Mouse (Mus musculus): ENCODE results near the gene H2-M3. TPM values are rescaled to one million over a fixed set of nuclear protein-coding genes. Genes with fewer than 3 reads are reported as not detected.

H2-M3 gene
- polyA plus RNA-seq, 1 experiment from 2014 or later, result 1.7 TPM

DNA sequence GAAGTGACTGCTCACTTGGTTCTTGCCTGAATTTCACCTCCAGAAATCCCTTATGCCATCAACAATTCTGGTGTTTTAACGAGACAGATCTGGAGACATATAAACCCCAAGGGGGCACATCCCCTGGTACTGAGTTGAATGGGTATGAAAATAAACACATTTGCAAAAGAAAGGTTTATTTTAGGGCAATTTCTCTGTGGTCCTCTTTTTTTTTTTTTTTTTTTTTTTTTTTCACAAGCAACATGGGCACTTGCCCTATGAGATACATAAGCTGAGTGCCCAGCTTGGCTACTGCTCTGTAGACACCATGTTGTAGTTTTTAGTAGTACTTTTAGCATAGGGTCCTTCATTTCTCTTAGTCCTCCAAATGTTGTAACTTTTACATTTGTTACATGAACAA, 13.3 kb downstream of the H2-M3 start, which contains the start of gene Olfr99:
Gene Olfr99, minus strand, starts transcription at position 101 of the 400 bp plus-strand sequence.
- 66% methylated on average over 1 of the region's 1 CpGs for WGBS

DNA sequence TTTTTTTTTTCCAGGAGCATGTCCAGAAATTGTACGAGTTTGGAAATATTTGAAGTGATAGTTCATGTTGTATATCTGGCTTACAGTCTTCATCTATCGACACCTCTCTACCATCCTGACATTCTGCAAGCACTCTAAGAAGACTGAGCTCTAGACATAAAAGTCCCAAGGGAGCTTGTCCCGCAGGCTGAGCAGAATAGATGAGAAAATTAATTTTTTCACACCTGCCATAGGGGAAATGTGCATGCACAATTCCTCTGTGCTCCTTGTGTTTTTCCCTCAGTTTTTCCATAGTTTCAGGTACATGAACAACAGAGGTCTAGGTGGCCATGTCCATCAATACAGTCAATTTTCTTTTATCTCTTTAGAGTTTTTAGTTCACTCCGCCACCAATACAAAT, 34.2 kb downstream of the H2-M3 start, which contains the start of gene Olfr101:
Gene Olfr101, minus strand, starts transcription at position 101 of the 400 bp plus-strand sequence.
- Histone ChIP-seq H3K36me3 (no peaks in the 10 kb centered on the region), H3K4me2 (replicated peaks) (no peak within 1 kb of the TSS), H3K4me3 (replicated peaks) (no peak within 1 kb of the TSS), H3K27ac (replicated peaks) (no peak within 1 kb of the TSS), H3K9me3 (replicated peaks) (no peaks in the 10 kb centered on the region), H3K4me1 (no peaks in the 10 kb centered on the region), H3K27me3 (no peaks in the 10 kb centered on the region), H3K9ac (no peak within 1 kb of the TSS)
- no peak for ATAC-seq (ENCODE audit: insufficient number of reproducible peaks, low FRiP score, low TSS enrichment, low read depth)
- 77% methylated on average over 4 of the region's 4 CpGs for WGBS

More for the DNA sequence above, 13.3 kb downstream of the H2-M3 start, which contains the start of gene Olfr99:
- H3K27me3 ChIP-seq, result no peaks in the 10 kb centered on the region
- H3K36me3 ChIP-seq, result no peaks in the 10 kb centered on the region
- no peak within 1 kb of the TSS for H3K4me2 ChIP-seq (replicated peaks)
- no peak for ATAC-seq (ENCODE audit: insufficient number of reproducible peaks, low FRiP score, low TSS enrichment, low read depth)
- no peak within 1 kb of the TSS for H3K27ac ChIP-seq (replicated peaks)
- H3K4me1 ChIP-seq, result no peaks in the 10 kb centered on the region
- no peak within 1 kb of the TSS for H3K9ac ChIP-seq
- no peak within 1 kb of the TSS for H3K4me3 ChIP-seq (replicated peaks)
- H3K9me3 ChIP-seq (replicated peaks), result no peaks in the 10 kb centered on the region

DNA sequence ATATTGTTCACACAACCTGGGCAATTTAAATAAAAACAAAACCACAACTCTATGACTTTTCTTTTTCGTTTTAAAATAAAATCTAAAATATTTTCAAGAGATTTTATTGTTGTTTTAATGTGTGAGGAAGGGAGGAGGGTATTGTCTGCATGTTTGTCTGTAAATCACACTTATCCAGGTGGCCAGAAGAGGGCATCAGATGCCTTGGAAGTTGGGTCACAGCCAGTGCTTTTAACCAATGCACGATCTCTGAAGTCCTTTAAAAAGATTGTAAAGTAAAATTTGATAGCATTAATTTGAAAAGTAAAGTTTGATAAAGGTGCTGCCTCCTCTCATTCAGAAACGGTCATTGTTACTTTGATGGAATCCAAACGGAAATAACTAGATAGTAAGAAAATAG, 38.5 kb downstream of the H2-M3 start:
- Histone ChIP-seq H3K4me1 (no peaks in the 10 kb centered on the region), H3K9me3 (replicated peaks) (no peaks in the 10 kb centered on the region), H3K9ac (no peak overlapping the region), H3K27me3 (no peaks in the 10 kb centered on the region), H3K27ac (replicated peaks) (no peak overlapping the region), H3K4me2 (replicated peaks) (no peak overlapping the region), H3K36me3 (no peaks in the 10 kb centered on the region), H3K4me3 (replicated peaks) (no peak overlapping the region)
- ATAC-seq (ENCODE audit: insufficient number of reproducible peaks, low FRiP score, low TSS enrichment, low read depth), result no peak
- WGBS, result 43% methylated on average over 4 of the region's 4 CpGs

DNA sequence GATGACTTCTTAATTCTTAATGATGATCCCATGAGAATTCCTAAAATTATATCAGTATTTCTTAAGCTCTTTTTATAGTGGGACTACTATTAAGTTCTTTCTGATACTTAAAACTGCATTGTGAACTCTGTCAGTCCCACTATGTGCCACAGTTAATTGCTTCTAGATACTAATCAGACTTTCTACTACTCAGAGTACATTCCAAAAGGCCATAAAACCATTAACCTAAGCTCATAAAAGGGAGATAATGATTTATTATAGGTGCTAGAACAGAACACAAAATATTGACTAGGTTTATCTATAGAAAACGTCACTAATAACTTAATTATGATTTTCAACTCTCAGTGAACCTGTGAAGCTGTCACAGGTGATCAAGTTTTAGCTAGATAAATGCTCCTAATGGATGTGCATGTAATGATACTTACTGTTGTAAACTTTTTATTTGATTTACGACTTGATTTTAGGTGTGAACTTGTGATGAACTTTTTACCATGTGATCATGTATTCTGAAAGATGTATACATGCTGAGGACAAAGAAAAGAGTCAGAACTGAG, 40.2 kb downstream of the H2-M3 start:
- Histone ChIP-seq H3K27me3 (no peaks in the 10 kb centered on the region), H3K9ac (no peak overlapping the region), H3K27ac (replicated peaks) (no peak overlapping the region), H3K36me3 (no peaks in the 10 kb centered on the region), H3K4me3 (replicated peaks) (no peak overlapping the region), H3K4me1 (no peaks in the 10 kb centered on the region), H3K9me3 (replicated peaks) (no peaks in the 10 kb centered on the region), H3K4me2 (replicated peaks) (no peak overlapping the region)
- ATAC-seq (ENCODE audit: insufficient number of reproducible peaks, low FRiP score, low TSS enrichment, low read depth), result no peak
- 45% methylated on average over 2 of the region's 2 CpGs for WGBS

DNA sequence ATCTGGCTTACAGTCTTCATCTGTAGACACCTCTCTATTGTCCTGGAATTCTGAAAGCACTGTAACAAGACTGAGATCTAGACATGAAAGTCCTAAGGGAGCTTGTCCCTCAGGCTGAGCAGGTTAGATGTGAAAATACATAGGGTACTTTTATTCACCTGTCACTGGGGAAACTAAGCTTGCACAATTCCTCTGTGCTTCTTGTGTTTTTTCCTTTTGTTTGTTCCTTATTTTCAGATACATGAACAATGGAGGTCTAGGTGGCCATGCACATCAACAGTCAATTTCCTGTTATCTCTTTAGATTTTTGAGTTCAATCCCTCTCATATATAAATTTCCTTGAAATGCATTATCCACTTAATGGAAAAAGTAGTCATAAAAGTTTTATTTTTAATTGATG, 46.9 kb downstream of the H2-M3 start, which contains the start of gene Olfr102:
Gene Olfr102, minus strand, starts transcription at position 101 of the 400 bp plus-strand sequence.
- no peak within 1 kb of the TSS for H3K27ac ChIP-seq (replicated peaks)
- ATAC-seq (ENCODE audit: insufficient number of reproducible peaks, low FRiP score, low TSS enrichment, low read depth), result no peak
- no peaks in the 10 kb centered on the region for H3K36me3 ChIP-seq
- H3K4me1 ChIP-seq, result no peaks in the 10 kb centered on the region
- no peaks in the 10 kb centered on the region for H3K9me3 ChIP-seq (replicated peaks)
- H3K4me2 ChIP-seq (replicated peaks), result no peak within 1 kb of the TSS
- H3K27me3 ChIP-seq, result no peaks in the 10 kb centered on the region
- H3K9ac ChIP-seq, result no peak within 1 kb of the TSS
- H3K4me3 ChIP-seq (replicated peaks), result no peak within 1 kb of the TSS

Other genes starting within 250 kb of the H2-M3 start
- 0.09 TPM in 1 of 2 replicates, not detected in the other for gene Mog, start 246.8 kb upstream of the H2-M3 start, polyA plus RNA-seq (2015; fragmentation: Nextera tagmentation; extraction: Ambion mirVana)
- 11.5 and 15.0 TPM in 2 replicates for gene Gabbr1, start 224.3 kb upstream of the H2-M3 start, polyA plus RNA-seq (2015; fragmentation: Nextera tagmentation; extraction: Ambion mirVana)
- 0.07 TPM in 1 of 2 replicates, not detected in the other for gene Olfr90, start 181.7 kb upstream of the H2-M3 start, polyA plus RNA-seq (2015; fragmentation: Nextera tagmentation; extraction: Ambion mirVana)
- gene Olfr91, start 171.9 kb upstream of the H2-M3 start, polyA plus RNA-seq (2015; fragmentation: Nextera tagmentation; extraction: Ambion mirVana), result not detected in 2 replicates
- not detected in 2 replicates for gene Olfr92, start 150.1 kb upstream of the H2-M3 start, polyA plus RNA-seq (2015; fragmentation: Nextera tagmentation; extraction: Ambion mirVana)
- 0.05 TPM in 1 of 2 replicates, not detected in the other for gene Olfr93, start 108.7 kb upstream of the H2-M3 start, polyA plus RNA-seq (2015; fragmentation: Nextera tagmentation; extraction: Ambion mirVana)
- gene Ubd, start 76.3 kb upstream of the H2-M3 start, polyA plus RNA-seq (2015; fragmentation: Nextera tagmentation; extraction: Ambion mirVana), result 0.18 TPM in 1 of 2 replicates, not detected in the other
- 0.12 TPM in 1 of 2 replicates, not detected in the other for gene Olfr94, start 69.2 kb upstream of the H2-M3 start, polyA plus RNA-seq (2015; fragmentation: Nextera tagmentation; extraction: Ambion mirVana)
- not detected in 2 replicates for gene Olfr95, start 57.1 kb upstream of the H2-M3 start, polyA plus RNA-seq (2015; fragmentation: Nextera tagmentation; extraction: Ambion mirVana)
- gene Olfr96, start 50.1 kb upstream of the H2-M3 start, polyA plus RNA-seq (2015; fragmentation: Nextera tagmentation; extraction: Ambion mirVana), result 0.14 and 0.31 TPM in 2 replicates
- not detected in 2 replicates for gene Olfr97, start 32.9 kb upstream of the H2-M3 start, polyA plus RNA-seq (2015; fragmentation: Nextera tagmentation; extraction: Ambion mirVana)
- not detected in 2 replicates for gene Olfr98, start 6.5 kb upstream of the H2-M3 start, polyA plus RNA-seq (2015; fragmentation: Nextera tagmentation; extraction: Ambion mirVana)
- gene Olfr99, start 13.2 kb downstream of the H2-M3 start, polyA plus RNA-seq (2015; fragmentation: Nextera tagmentation; extraction: Ambion mirVana), result 0.16 TPM in 1 of 2 replicates, not detected in the other
- gene Olfr101, start 34.1 kb downstream of the H2-M3 start, polyA plus RNA-seq (2015; fragmentation: Nextera tagmentation; extraction: Ambion mirVana), result 0.17 TPM in 1 of 2 replicates, not detected in the other
- 0.15 and 0.21 TPM in 2 replicates for gene Olfr102, start 46.8 kb downstream of the H2-M3 start, polyA plus RNA-seq (2015; fragmentation: Nextera tagmentation; extraction: Ambion mirVana)
- 0.11 TPM in 1 of 2 replicates, not detected in the other for gene Olfr103, start 69.5 kb downstream of the H2-M3 start, polyA plus RNA-seq (2015; fragmentation: Nextera tagmentation; extraction: Ambion mirVana)
- gene Olfr104-ps, start 89.4 kb downstream of the H2-M3 start, polyA plus RNA-seq (2015; fragmentation: Nextera tagmentation; extraction: Ambion mirVana), result 0.05 TPM in 1 of 2 replicates, not detected in the other
- not detected in 2 replicates for gene Olfr105-ps, start 108.8 kb downstream of the H2-M3 start, polyA plus RNA-seq (2015; fragmentation: Nextera tagmentation; extraction: Ambion mirVana)
- 0.12 TPM in 1 of 2 replicates, not detected in the other for gene Olfr106-ps, start 120.2 kb downstream of the H2-M3 start, polyA plus RNA-seq (2015; fragmentation: Nextera tagmentation; extraction: Ambion mirVana)
- 0.07 and 0.17 TPM in 2 replicates for gene Olfr107, start 129.0 kb downstream of the H2-M3 start, polyA plus RNA-seq (2015; fragmentation: Nextera tagmentation; extraction: Ambion mirVana)
- gene Olfr108, start 175.3 kb downstream of the H2-M3 start, polyA plus RNA-seq (2015; fragmentation: Nextera tagmentation; extraction: Ambion mirVana), result not detected in 2 replicates
- not detected in 2 replicates for gene Olfr109, start 188.7 kb downstream of the H2-M3 start, polyA plus RNA-seq (2015; fragmentation: Nextera tagmentation; extraction: Ambion mirVana)
- not detected in 2 replicates for gene H2-M2, start 213.3 kb downstream of the H2-M3 start, polyA plus RNA-seq (2015; fragmentation: Nextera tagmentation; extraction: Ambion mirVana)
- gene Olfr110, start 222.2 kb downstream of the H2-M3 start, polyA plus RNA-seq (2015; fragmentation: Nextera tagmentation; extraction: Ambion mirVana), result 0.16 TPM in 1 of 2 replicates, not detected in the other
- not detected in 2 replicates for gene Olfr111, start 237.8 kb downstream of the H2-M3 start, polyA plus RNA-seq (2015; fragmentation: Nextera tagmentation; extraction: Ambion mirVana)

Measured in embryonic facial prominence, embryonic 15.5 days (tissue).